Mouse (Mus musculus) forebrain, embryonic 14.5 days (tissue): ENCODE data around the gene Gm13078. TPM values are rescaled to one million over a fixed set of nuclear protein-coding genes. Genes with fewer than 3 reads are reported as not detected.

Experiments used
- ATAC-seq: fragments of 200-750 bp; cut with Nextera tagmentation; 2 replicates; pipeline ENCODE4 v1.8.0; 2017; ENCODE audit warnings: mild to moderate bottlenecking, moderate library complexity
- DNase-seq: peaks from one replicate; pipeline ENCODE4 v3.0.0-alpha.2; 2015; ENCODE audit warnings: low spot score
- H3K27ac ChIP-seq: fragments of 300-500 bp; sonication (generic); 2 replicates; pipeline ENCODE4 v1.5.1; 2014; ENCODE audit warnings: low read depth, mild to moderate bottlenecking, control low read depth, low read length, moderate library complexity
- H3K27me3 ChIP-seq: fragments of 300-500 bp; sonication (generic); replicated peaks from 2 replicates; pipeline ENCODE4 v1.6.1; 2014; ENCODE audit warnings: low read length, control low read depth, mixed read lengths; ENCODE audit not compliant: control insufficient read depth, insufficient read depth
- H3K36me3 ChIP-seq: fragments of 300-500 bp; sonication (generic); 2 replicates; pipeline ENCODE4 v1.6.1; 2014; ENCODE audit warnings: low read length, control low read depth; ENCODE audit not compliant: control insufficient read depth, insufficient read depth
- H3K4me1 ChIP-seq: fragments of 300-500 bp; sonication (generic); 2 replicates; pipeline ENCODE4 v1.6.1; 2014; ENCODE audit warnings: antibody characterized with exemption, low read length, control low read depth; ENCODE audit not compliant: control insufficient read depth, insufficient read depth
- H3K4me2 ChIP-seq: fragments of 300-500 bp; sonication (generic); 2 replicates; pipeline ENCODE4 v1.6.1; 2014; ENCODE audit warnings: mild to moderate bottlenecking, control low read depth, low read length
- H3K4me3 ChIP-seq: fragments of 300-500 bp; sonication (generic); 2 replicates; pipeline ENCODE4 v1.5.1; 2014; ENCODE audit warnings: low read depth, low read length, control low read depth
- H3K9ac ChIP-seq: fragments of 300-500 bp; sonication (generic); 2 replicates; pipeline ENCODE4 v1.6.1; 2014; ENCODE audit warnings: mild to moderate bottlenecking, low read length, control low read depth, moderate library complexity
- H3K9me3 ChIP-seq: fragments of 300-500 bp; sonication (generic); replicated peaks from 2 replicates; pipeline ENCODE4 v1.6.1; 2016; ENCODE audit warnings: low read length, control low read depth, mixed read lengths; ENCODE audit not compliant: control insufficient read depth
- WGBS: fragments of 180-500 bp; shearing (Covaris S2); extraction: QIAGEN DNeasy Blood & Tissue Kit; methylation state at CpG from one replicate; pipeline ENCODE4 v1.1.7; 2014; 5-methylcytosine and 5-hydroxymethylcytosine counted together
- polyA plus RNA-seq: library from polyadenylated mRNA; unstranded; fragments of >200 nt; fragmentation: Nextera tagmentation; extraction: Ambion mirVana; gene quantifications from 2 replicates; pipeline ENCODE4 v1.2.1, GENCODE M21; 2014

Gm13078 gene
- polyA plus RNA-seq = not detected in 2 replicates

DNA sequence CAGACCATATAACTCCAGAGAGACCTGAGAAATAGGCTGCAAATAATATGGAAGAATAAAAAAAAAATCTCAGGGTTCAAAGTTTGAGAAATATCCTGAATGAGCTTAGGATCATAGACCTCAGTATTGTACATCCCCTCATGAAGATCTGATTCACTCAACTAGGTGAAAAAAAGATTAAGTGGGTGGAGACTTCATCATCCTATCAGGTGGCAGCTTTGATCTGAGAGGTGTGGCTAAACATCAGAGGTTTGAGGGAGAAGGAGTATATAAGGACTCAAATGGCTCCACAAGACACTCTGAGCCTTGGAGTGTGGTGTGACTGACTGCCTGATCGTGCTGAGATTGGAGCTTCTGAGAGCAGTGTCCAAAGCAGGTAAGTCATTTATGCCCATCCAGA, at the start of gene Gm13078:
Gm13078 (plus strand) TSS at position 301 of the 400 bp plus-strand sequence.
- Histone ChIP-seq H3K4me3 (no peak within 1 kb of the TSS), H3K4me2 (no peak within 1 kb of the TSS), H3K36me3 (no peaks in the 10 kb centered on the region), H3K4me1 (no peaks in the 10 kb centered on the region), H3K27ac (no peak within 1 kb of the TSS), H3K9ac (no peak within 1 kb of the TSS), H3K27me3 (no peaks in the 10 kb centered on the region), H3K9me3 (peaks cover 10% of the 10 kb centered on the region; the same call in 1 of the 2 replicates)
- 100% methylated on average over 1 of the region's 1 CpGs for WGBS
- ATAC-seq (no peak), DNase-seq (no peak)

DNA sequence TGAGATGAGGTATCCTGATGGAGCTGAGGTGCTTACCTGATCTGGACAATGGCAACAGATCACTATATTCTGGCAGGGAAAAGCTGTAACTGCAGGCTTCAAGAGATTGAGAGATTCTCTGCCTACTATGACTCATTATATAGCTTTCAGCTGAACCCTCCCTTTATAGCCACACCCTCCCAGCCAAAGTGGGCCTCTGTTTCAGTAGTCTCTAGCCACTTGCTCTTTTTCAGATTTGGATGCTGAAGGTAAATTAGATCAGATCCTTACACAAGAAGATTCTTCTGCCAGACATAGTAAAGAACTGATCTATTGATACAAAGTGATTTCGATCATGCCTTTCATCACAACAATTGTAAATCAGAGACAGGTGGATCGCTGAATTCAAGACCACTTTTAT, 16.6 kb upstream of the Gm13078 start, which contains the start of gene Gm13089:
Gm13089 (minus strand) TSS at position 101 of the 400 bp plus-strand sequence.
- no peak for ATAC-seq
- peaks cover 24% of the 10 kb centered on the region for H3K9me3 ChIP-seq
- no peaks in the 10 kb centered on the region for H3K36me3 ChIP-seq

More for the DNA sequence above, 16.6 kb upstream of the Gm13078 start, which contains the start of gene Gm13089:
- Histone ChIP-seq H3K27me3 (no peaks in the 10 kb centered on the region), H3K9ac (no peak within 1 kb of the TSS), H3K4me1 (no peaks in the 10 kb centered on the region), H3K4me3 (no peak within 1 kb of the TSS), H3K4me2 (no peak within 1 kb of the TSS), H3K27ac (no peak within 1 kb of the TSS)
- WGBS = 78% methylated on average over 2 of the region's 2 CpGs
- DNase-seq = no peak

Other genes starting within 250 kb of the Gm13078 start
- gene Gm13043, start 208.1 kb upstream of the Gm13078 start, polyA plus RNA-seq = not detected in 2 replicates
- not detected in 2 replicates for gene Gm13040, start 183.5 kb upstream of the Gm13078 start, polyA plus RNA-seq
- not detected in 2 replicates for gene BC080695, start 167.8 kb upstream of the Gm13078 start, polyA plus RNA-seq
- not detected in 2 replicates for gene Gm13057, start 167.7 kb upstream of the Gm13078 start, polyA plus RNA-seq
- not detected in 2 replicates for gene Gm13083, start 104.5 kb upstream of the Gm13078 start, polyA plus RNA-seq
- not detected in 2 replicates for gene Gm13088, start 62.2 kb upstream of the Gm13078 start, polyA plus RNA-seq
- gene Gm13089, start 16.7 kb upstream of the Gm13078 start, polyA plus RNA-seq = not detected in 2 replicates
- not detected in 2 replicates for gene Gm13023, start 69.9 kb downstream of the Gm13078 start, polyA plus RNA-seq
- gene Gm13084, start 96.6 kb downstream of the Gm13078 start, polyA plus RNA-seq = not detected in 2 replicates
- not detected in 2 replicates for gene Gm13103, start 127.0 kb downstream of the Gm13078 start, polyA plus RNA-seq
- not detected in 2 replicates for gene Pramef6, start 180.9 kb downstream of the Gm13078 start, polyA plus RNA-seq
- gene Pramef25, start 231.6 kb downstream of the Gm13078 start, polyA plus RNA-seq = not detected in 2 replicates
- gene Gm13101, start 247.5 kb downstream of the Gm13078 start, polyA plus RNA-seq = not detected in 2 replicates